Mouse (Mus musculus) intestine, embryonic 14.5 days (tissue): ENCODE measurements at regions not wholly inside any gene's neighbourhood (a gene's known extent, or its start where the extent isn't known, plus 50 kb on each side); places are given as distances from the start of the nearest gene placed in this dataset.

Source experiments
- ATAC-seq: fragments of 200-750 bp; cut with Nextera tagmentation; replicated peaks from 2 replicates; pipeline ENCODE4 v1.8.0; 2017; ENCODE audit warnings: low read depth, moderate number of reproducible peaks, moderate TSS enrichment, moderate library complexity; ENCODE audit not compliant: low FRiP score, low TSS enrichment
- DNase-seq: peaks from one replicate; pipeline ENCODE4 v3.0.0-alpha.2; 2018; ENCODE audit warnings: low spot score
- H3K27ac ChIP-seq: fragments of 300-500 bp; sonication (generic); 2 replicates; pipeline ENCODE4 v1.5.1; 2014; ENCODE audit warnings: low read depth, mild to moderate bottlenecking, control low read depth
- H3K27me3 ChIP-seq: fragments of 300-500 bp; sonication (generic); replicated peaks from 2 replicates; pipeline ENCODE4 v1.6.1; 2014; ENCODE audit warnings: low read length, control low read depth; ENCODE audit not compliant: control insufficient read depth, insufficient read depth
- H3K36me3 ChIP-seq: fragments of 300-500 bp; sonication (generic); 2 replicates; pipeline ENCODE4 v1.6.1; 2014; ENCODE audit warnings: low read length, control low read depth; ENCODE audit not compliant: control insufficient read depth, insufficient read depth
- H3K4me1 ChIP-seq: fragments of 300-500 bp; sonication (generic); replicated peaks from 2 replicates; pipeline ENCODE4 v1.6.1; 2014; ENCODE audit warnings: low read length, control low read depth, mixed read lengths; ENCODE audit not compliant: control insufficient read depth, insufficient read depth
- H3K4me2 ChIP-seq: fragments of 300-500 bp; sonication (generic); 2 replicates; pipeline ENCODE4 v1.6.1; 2014; ENCODE audit warnings: low read length
- H3K4me3 ChIP-seq: fragments of 300-500 bp; sonication (generic); 2 replicates; pipeline ENCODE4 v1.5.1; 2014; ENCODE audit warnings: low read depth, low read length, control low read depth, mixed read lengths
- H3K9ac ChIP-seq: fragments of 300-500 bp; sonication (generic); 2 replicates; pipeline ENCODE4 v1.6.1; 2014; ENCODE audit warnings: mild to moderate bottlenecking, low read length
- H3K9me3 ChIP-seq: fragments of 300-500 bp; sonication (generic); 2 replicates; pipeline ENCODE4 v1.6.1; 2016; ENCODE audit warnings: low read length, control low read depth; ENCODE audit not compliant: control insufficient read depth
- WGBS: fragments of 180-500 bp; shearing (Covaris S2); extraction: QIAGEN DNeasy Blood & Tissue Kit; methylation state at CpG from one replicate; pipeline ENCODE4 v1.1.7; 2014; 5-methylcytosine and 5-hydroxymethylcytosine counted together

GRCm38 (mm10) chr12:92029192-92029591 is 180.2 kb upstream of the Sel1l start:
- DNase-seq: no peak
- ATAC-seq: no peak
- H3K9ac ChIP-seq: no peak overlapping the region
- no peaks in the 10 kb centered on the region for H3K4me1 ChIP-seq
- WGBS: 83% methylated on average over 2 of the region's 2 CpGs
- no peaks in the 10 kb centered on the region for H3K36me3 ChIP-seq
- no peaks in the 10 kb centered on the region for H3K9me3 ChIP-seq
- no peaks in the 10 kb centered on the region for H3K27me3 ChIP-seq
- no peak overlapping the region for H3K4me2 ChIP-seq
- no peak overlapping the region for H3K4me3 ChIP-seq
- no peak overlapping the region for H3K27ac ChIP-seq

GRCm38 (mm10) chr12:92028354-92028753 is 179.4 kb upstream of the Sel1l start:
- WGBS: 93% methylated on average over 7 of the region's 7 CpGs
- H3K4me1 ChIP-seq: no peaks in the 10 kb centered on the region
- no peak for DNase-seq
- H3K9me3 ChIP-seq: no peaks in the 10 kb centered on the region
- no peak overlapping the region for H3K4me2 ChIP-seq
- no peak overlapping the region for H3K9ac ChIP-seq
- no peak overlapping the region for H3K27ac ChIP-seq
- H3K27me3 ChIP-seq: no peaks in the 10 kb centered on the region
- no peaks in the 10 kb centered on the region for H3K36me3 ChIP-seq
- H3K4me3 ChIP-seq: no peak overlapping the region
- no peak for ATAC-seq

DNA sequence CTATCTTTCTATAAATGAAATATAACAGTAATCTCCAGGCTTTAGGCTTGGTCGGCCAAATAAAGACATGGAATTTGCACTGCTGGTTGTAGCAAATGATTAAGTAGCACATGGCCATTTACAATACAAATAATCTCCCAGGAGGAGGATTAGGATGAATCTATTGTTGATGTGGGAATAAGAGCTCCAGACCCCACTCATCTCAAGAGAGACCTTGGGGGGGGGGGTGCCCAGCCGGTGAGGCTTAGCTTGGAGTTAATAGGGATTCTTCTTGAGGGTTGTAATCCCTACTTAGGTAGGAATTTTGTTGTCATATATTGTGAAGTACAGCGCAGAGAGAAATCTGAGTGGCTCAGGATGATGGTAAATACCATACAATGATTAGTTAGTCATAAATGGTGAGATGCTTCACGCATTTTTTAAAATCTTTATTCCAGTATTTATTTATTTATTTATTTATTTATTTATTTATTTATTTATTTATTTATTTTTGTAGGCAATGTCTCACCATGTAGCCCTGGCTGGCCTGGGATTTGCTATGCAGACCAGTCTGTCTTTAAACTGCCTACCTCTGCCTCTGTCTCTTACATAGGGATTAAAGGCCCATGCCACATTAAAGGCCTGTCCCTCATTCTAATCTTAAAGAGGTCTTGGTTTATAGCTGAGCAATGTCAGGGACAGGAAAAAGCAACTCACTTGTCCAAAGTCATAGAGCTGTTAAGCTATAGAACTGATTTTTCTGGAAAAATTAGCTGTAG is 175.7 kb upstream of the Sel1l start:
- no peaks in the 10 kb centered on the region for H3K36me3 ChIP-seq
- WGBS: 69% methylated on average over 4 of the region's 4 CpGs

DNA sequence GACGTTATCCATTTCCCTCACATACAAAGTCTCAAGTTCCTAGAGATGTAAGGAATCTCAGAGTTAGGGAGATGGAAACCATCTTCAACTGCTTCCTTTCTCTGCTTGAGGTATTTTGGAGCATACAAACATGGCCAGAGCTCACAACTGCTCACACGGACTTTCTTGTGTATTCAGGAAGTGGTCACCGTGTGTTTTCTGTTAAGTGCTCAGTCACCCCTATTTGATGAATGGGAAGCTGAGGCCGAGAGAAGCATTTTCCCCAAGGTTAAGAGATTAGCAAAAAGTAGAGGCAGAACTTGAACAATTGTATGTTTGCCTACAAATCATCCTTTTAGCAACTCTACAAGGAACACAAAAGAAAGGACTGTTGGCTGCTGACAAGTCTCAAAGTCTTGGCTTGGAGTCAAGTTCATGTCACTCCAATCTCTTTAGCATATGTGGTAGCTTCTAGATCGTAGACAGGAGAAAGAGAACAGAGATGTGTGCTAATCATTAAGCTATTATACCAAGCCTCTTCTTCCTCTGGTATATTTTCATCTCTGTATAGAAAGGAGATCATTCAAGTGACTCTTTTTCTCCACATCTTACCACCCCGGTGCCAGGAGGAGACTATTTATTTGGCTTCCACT is 170.8 kb upstream of the Sel1l start:
- Histone ChIP-seq H3K9ac (no peak overlapping the region), H3K4me3 (no peak overlapping the region), H3K9me3 (no peaks in the 10 kb centered on the region), H3K4me2 (no peak overlapping the region), H3K36me3 (no peaks in the 10 kb centered on the region), H3K27me3 (no peaks in the 10 kb centered on the region), H3K4me1 (no peaks in the 10 kb centered on the region), H3K27ac (no peak overlapping the region)
- WGBS: 49% methylated on average over 6 of the region's 6 CpGs
- no peak for DNase-seq
- ATAC-seq: no peak

More for the DNA sequence above, 175.7 kb upstream of the Sel1l start:
- Histone ChIP-seq H3K4me2 (no peak overlapping the region), H3K27ac (no peak overlapping the region), H3K4me1 (no peaks in the 10 kb centered on the region), H3K9ac (no peak overlapping the region), H3K9me3 (no peaks in the 10 kb centered on the region), H3K27me3 (no peaks in the 10 kb centered on the region), H3K4me3 (no peak overlapping the region)
- ATAC-seq (no peak), DNase-seq (no peak)

DNA sequence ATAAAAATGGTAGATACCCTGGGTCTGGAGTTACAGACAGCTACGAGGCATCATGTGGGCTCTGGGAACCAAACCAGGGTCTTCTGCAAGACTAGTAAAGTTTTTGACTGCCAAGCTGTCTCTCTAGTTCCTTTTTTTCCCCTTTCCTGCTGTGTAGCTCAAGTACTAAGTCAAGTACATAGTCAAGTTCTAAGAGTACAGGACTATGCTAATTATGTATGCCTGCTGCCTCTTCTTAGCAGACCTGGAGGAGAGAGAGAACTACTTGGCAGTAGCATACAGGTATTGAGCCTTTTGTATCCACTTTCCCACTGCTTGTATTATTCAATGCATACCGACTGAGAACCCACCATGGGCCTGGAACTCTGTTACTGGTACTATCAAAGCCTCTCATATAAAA is 166.4 kb upstream of the Sel1l start:
- Histone ChIP-seq H3K4me1 (no peaks in the 10 kb centered on the region), H3K36me3 (no peaks in the 10 kb centered on the region), H3K27me3 (no peaks in the 10 kb centered on the region), H3K4me2 (no peak overlapping the region), H3K4me3 (no peak overlapping the region), H3K9me3 (no peaks in the 10 kb centered on the region), H3K27ac (no peak overlapping the region), H3K9ac (no peak overlapping the region)
- no peak for DNase-seq
- WGBS: 88% methylated on average over 2 of the region's 2 CpGs
- ATAC-seq: no peak

DNA sequence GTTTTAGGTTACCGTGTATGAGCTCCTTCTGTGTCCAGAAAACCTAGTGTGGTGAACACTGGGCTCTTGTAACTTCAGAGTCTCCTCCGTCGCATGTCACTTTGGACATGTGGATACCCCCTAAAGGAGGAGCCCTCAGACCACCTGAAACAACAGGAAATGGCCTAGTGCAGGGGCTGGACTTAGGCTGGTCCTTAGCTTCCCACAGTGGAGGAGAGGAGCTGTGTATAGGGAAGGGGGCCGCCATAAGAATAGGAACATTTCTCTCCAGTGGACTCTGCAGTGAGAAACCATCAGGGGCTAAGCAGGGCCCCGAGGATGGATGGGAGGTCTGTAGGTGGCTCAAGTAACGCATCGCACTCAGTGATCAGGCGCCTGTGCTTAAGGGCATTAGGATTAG is 165.0 kb upstream of the Sel1l start:
- DNase-seq (no peak), ATAC-seq (no peak)
- no peaks in the 10 kb centered on the region for H3K9me3 ChIP-seq
- no peak overlapping the region for H3K9ac ChIP-seq
- H3K4me1 ChIP-seq: no peaks in the 10 kb centered on the region
- WGBS: 73% methylated on average over 8 of the region's 8 CpGs
- no peak overlapping the region for H3K4me2 ChIP-seq
- H3K4me3 ChIP-seq: no peak overlapping the region
- no peak overlapping the region for H3K27ac ChIP-seq
- no peaks in the 10 kb centered on the region for H3K36me3 ChIP-seq
- H3K27me3 ChIP-seq: no peaks in the 10 kb centered on the region

DNA sequence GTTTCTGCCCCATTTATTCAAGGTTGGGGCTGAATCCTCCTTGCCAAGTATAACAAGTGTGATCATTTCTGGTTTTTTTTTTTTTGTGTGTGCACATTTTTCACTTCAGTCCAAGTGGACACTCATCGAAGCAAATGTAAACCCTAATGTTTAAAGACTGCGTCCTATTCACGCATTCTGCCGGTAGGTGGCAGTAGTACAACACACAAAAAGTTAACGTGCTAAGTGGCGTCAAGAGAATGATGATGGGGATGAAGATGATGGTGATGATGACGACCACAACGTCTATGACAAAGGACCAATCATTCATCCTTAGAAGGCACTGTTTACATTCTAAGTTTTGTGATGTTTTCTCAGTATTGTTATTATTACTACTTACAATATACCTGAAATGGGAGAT is 164.3 kb upstream of the Sel1l start:
- ATAC-seq: no peak
- peak; percentile 66 for DNase-seq
- Histone ChIP-seq H3K4me2 (no peak overlapping the region), H3K9me3 (no peaks in the 10 kb centered on the region), H3K27me3 (no peaks in the 10 kb centered on the region), H3K36me3 (no peaks in the 10 kb centered on the region), H3K4me1 (no peaks in the 10 kb centered on the region), H3K27ac (no peak overlapping the region), H3K4me3 (no peak overlapping the region), H3K9ac (no peak overlapping the region)
- 8% methylated on average over 8 of the region's 8 CpGs for WGBS

DNA sequence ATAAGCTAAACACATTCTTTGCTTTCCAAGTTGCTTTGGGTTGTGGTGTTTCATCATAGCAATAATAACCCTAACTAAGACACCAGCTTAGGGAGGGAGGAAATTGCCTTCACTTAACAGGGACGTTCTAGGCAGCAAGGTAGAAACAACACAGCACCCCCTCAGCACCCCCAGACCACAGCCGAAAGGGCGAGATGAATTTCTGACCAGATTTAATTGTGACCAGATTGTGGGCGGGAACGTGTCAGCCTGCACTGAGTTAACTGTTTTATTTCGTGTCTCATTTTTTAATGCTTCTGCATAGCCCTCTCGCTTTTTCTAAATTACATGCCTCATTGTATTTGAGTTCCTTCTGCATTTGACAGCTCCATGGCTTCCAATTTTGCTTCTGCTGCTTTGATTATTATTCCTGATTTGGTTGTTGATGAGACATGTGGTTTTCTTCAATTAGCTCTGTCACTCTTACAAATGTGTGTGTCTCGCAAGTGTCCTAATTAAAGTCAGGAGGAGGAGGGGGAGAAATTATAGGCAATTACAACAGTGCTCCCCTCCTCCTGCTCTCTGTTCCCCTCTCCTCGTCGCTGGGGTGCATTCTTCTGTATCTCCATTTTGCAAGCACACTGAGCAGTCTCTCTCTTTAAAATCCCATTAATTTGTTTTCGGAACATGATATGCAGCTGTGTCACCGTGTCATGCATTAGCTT is 155.6 kb upstream of the Sel1l start:
- Histone ChIP-seq H3K4me2 (no peak overlapping the region), H3K9ac (no peak overlapping the region), H3K9me3 (no peaks in the 10 kb centered on the region), H3K27me3 (no peaks in the 10 kb centered on the region), H3K27ac (no peak overlapping the region), H3K4me1 (no peaks in the 10 kb centered on the region), H3K4me3 (no peak overlapping the region), H3K36me3 (no peaks in the 10 kb centered on the region)
- DNase-seq (no peak), ATAC-seq (no peak)
- WGBS: 69% methylated on average over 12 of the region's 12 CpGs
